Mouse (Mus musculus): ENCODE data around the gene Orai3.

GRCm38 (mm10) chr7:127824176-127824871 lies 54.7 kb downstream of the Orai3 start, which contains the start of the genes Stx4a and Stx1b:
- TF ChIP-seq CTCF (IDR thresholded peaks at IDR 0.05; ENCODE audit: borderline replicate concordance, insufficient read depth, low read depth, low read length) (no peak), POLR2A (IDR thresholded peaks at IDR 0.05; ENCODE audit: borderline replicate concordance, insufficient read depth, low read length) (peak; percentile 27; the same call in 1 of the 2 replicates)
